25 mouse cellular contexts compared by ENCODE assay signal in genomic region chr4:45259232-45259832, GRCm38 (mm10).
"Had no signal": no experiment of that assay in that cellular context is flagged by ENCODE, and none has a peak within 500 bp of the region (broad histone marks: within the 10 kb centered on the region; RNA-seq: fewer than 3 reads in every experiment).

No protein-coding gene starts in this region.

- H3K4me2 ChIP-seq: kidney, embryonic 15.5 days; limb, embryonic 13.5 days; liver, embryonic 12.5 days; liver, embryonic 15.5 days; lung, embryonic 15.5 days; neural tube, embryonic 12.5 days; neural tube, embryonic 15.5 days had no signal

- H3K27ac ChIP-seq: kidney, embryonic 15.5 days; limb, embryonic 10.5 days; limb, embryonic 13.5 days; liver, embryonic 12.5 days; liver, embryonic 15.5 days; lung, embryonic 15.5 days; midbrain, embryonic 10.5 days; neural tube, embryonic 12.5 days; neural tube, embryonic 15.5 days; stomach, postnatal 0 days had no signal

- DNase-seq: kidney, adult 8-10 months; kidney, postnatal 10 days; kidney, postnatal 36 days; liver; lung, adult 18-20 months; lung, postnatal 10 days; lung, postnatal 36 days; right cerebral cortex, adult 18-20 months; right cerebral cortex, postnatal 14 days; right cerebral cortex, postnatal 4 days; thymus, adult 2 months; thymus, postnatal 14 days; thymus, postnatal 4 days had no signal

- H3K9me3 ChIP-seq: kidney, embryonic 15.5 days; limb, embryonic 10.5 days; limb, embryonic 13.5 days; liver, embryonic 12.5 days; liver, embryonic 15.5 days; lung, embryonic 15.5 days; megakaryocyte, embryonic 14.5 days; midbrain, embryonic 10.5 days; neural tube, embryonic 12.5 days; neural tube, embryonic 15.5 days had no signal

- H3K27me3 ChIP-seq: kidney, embryonic 15.5 days; limb, embryonic 13.5 days; lung, embryonic 15.5 days; neural tube, embryonic 12.5 days; neural tube, embryonic 15.5 days had no signal

- H3K36me3 ChIP-seq: kidney, embryonic 15.5 days; limb, embryonic 10.5 days; limb, embryonic 13.5 days; liver, embryonic 12.5 days; liver, embryonic 15.5 days; lung, embryonic 15.5 days; midbrain, embryonic 10.5 days; neural tube, embryonic 12.5 days; neural tube, embryonic 15.5 days had no signal

- H3K4me3 ChIP-seq: kidney, embryonic 15.5 days; limb, embryonic 10.5 days; limb, embryonic 13.5 days; liver, embryonic 12.5 days; liver, embryonic 15.5 days; lung, embryonic 15.5 days; megakaryocyte, embryonic 14.5 days; midbrain, embryonic 10.5 days; neural tube, embryonic 12.5 days; neural tube, embryonic 15.5 days had no signal

- H3K9ac ChIP-seq: kidney, embryonic 15.5 days; limb, embryonic 13.5 days; liver, embryonic 12.5 days; liver, embryonic 15.5 days; lung, embryonic 15.5 days; neural tube, embryonic 12.5 days; neural tube, embryonic 15.5 days had no signal

- H3K4me1 ChIP-seq: liver, embryonic 15.5 days; lung, embryonic 15.5 days; neural tube, embryonic 12.5 days had no signal

- ATAC-seq: liver, embryonic 12.5 days; midbrain, embryonic 16.5 days had no signal
